Mouse (Mus musculus) right cerebral cortex, postnatal 10 days (tissue): ENCODE data around the gene Tmem179.

Experiments
- DNase-seq, 2 experiments: peaks; one replicate each; pipeline ENCODE4 v3.0.0; 2021; ENCODE audit warnings: low spot score in 2 of 2

Tmem179 gene

GRCm38 (mm10) chr12:112538356-112538755 lies 21.8 kb upstream of the Tmem179 start:
- no peak for DNase-seq

- DNase-seq: no peak
These were observed 20.7 kb upstream of the Tmem179 start for GRCm38 (mm10) chr12:112537233-112537632.

GRCm38 (mm10) chr12:112533758-112534157 lies 17.2 kb upstream of the Tmem179 start:
- no peak for DNase-seq

- no peak for DNase-seq
These were observed 1.6 kb upstream of the Tmem179 start for GRCm38 (mm10) chr12:112518105-112518504.

GRCm38 (mm10) chr12:112514897-112515296 lies 1.6 kb downstream of the Tmem179 start:
- DNase-seq: no peak

- peak; percentile 80 to 85 for DNase-seq
These were observed 5.7 kb downstream of the Tmem179 start for GRCm38 (mm10) chr12:112510733-112511372.

- no peak for DNase-seq
These were observed 6.2 kb downstream of the Tmem179 start for GRCm38 (mm10) chr12:112510365-112510732.

GRCm38 (mm10) chr12:112507984-112508383 lies 8.6 kb downstream of the Tmem179 start:
- DNase-seq: no peak

- peak; percentile 74 to 86 for DNase-seq
These were observed 9.3 kb downstream of the Tmem179 start for GRCm38 (mm10) chr12:112507264-112507663.

- no peak for DNase-seq
These were observed 10.3 kb downstream of the Tmem179 start for GRCm38 (mm10) chr12:112506267-112506666.

GRCm38 (mm10) chr12:112503003-112503771 lies 13.4 kb downstream of the Tmem179 start:
- DNase-seq: no peak

GRCm38 (mm10) chr12:112498683-112499082 lies 17.9 kb downstream of the Tmem179 start:
- DNase-seq: peak in 1 of 2 experiments; percentile 64

- DNase-seq: no peak
These were observed 18.8 kb downstream of the Tmem179 start for GRCm38 (mm10) chr12:112497731-112498130.

GRCm38 (mm10) chr12:112496136-112496535 lies 20.4 kb downstream of the Tmem179 start:
- DNase-seq: no peak

GRCm38 (mm10) chr12:112490444-112490939 lies 26.1 kb downstream of the Tmem179 start:
- DNase-seq: no peak

GRCm38 (mm10) chr12:112489535-112489934 lies 27.0 kb downstream of the Tmem179 start:
- DNase-seq: no peak

GRCm38 (mm10) chr12:112489134-112489533 lies 27.4 kb downstream of the Tmem179 start, which contains the start of gene A530016L24Rik:
A530016L24Rik (plus strand) TSS chr12:112489448.
- DNase-seq: no peak

- DNase-seq: peak; percentile 79 to 89
These were observed 42.8 kb downstream of the Tmem179 start for GRCm38 (mm10) chr12:112473777-112474176.

GRCm38 (mm10) chr12:112470216-112470615 lies 46.3 kb downstream of the Tmem179 start:
- no peak for DNase-seq

GRCm38 (mm10) chr12:112469393-112469792 lies 47.2 kb downstream of the Tmem179 start:
- DNase-seq: no peak

GRCm38 (mm10) chr12:112467387-112467786 lies 49.2 kb downstream of the Tmem179 start:
- no peak for DNase-seq

GRCm38 (mm10) chr12:112465928-112466327 lies 50.6 kb downstream of the Tmem179 start:
- no peak for DNase-seq

GRCm38 (mm10) chr12:112464516-112464915 lies 52.0 kb downstream of the Tmem179 start:
- no peak for DNase-seq
